Mouse (Mus musculus) left cerebral cortex, postnatal 10 days (tissue): ENCODE measurements at regions not wholly inside any gene's neighbourhood (a gene's known extent, or its start where the extent isn't known, plus 50 kb on each side); places are given as distances from the start of the nearest gene placed in this dataset.
"Not testable (repeated sequence)": the region's sequence is repeated elsewhere in the genome, so short reads cannot be mapped to it uniquely, and the experiment has no call there.

Source experiments
- DNase-seq, 2 experiments: peaks; one replicate each; pipeline ENCODE4 v3.0.0; 2021 to 2022; ENCODE audit warnings: low spot score in 2 of 2, mixed read lengths in 1 of 2; ENCODE audit errors: extremely low spot score in 1 of 2
- intact Hi-C: fragments of 180-260 bp; cut with DNase I; formaldehyde crosslinking; loops from one replicate; pipeline ENCODE4 v1.15.1; 2025

GRCm38 (mm10) chr2:166316409-166316916 lies 161.0 kb upstream of the Sulf2 start:
- DNase-seq: no peak

DNA sequence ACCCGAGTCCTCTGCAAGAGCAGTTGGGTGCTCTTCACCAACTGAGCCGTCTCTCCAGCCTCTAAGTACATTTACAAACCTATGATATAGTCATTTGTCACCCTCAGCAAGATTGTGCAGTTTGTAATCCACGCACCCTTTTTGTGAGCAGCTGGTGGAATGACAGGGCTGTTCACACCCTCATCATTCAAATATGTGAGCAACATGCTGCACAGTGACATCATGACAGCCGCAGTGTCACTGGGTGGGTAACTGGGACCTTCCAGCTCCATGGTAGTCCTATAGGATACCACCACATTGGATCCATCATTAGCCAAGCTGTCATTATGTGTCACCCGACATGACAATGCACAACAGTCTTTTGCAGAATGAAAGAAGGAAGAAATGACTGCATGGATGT lies 155.0 kb upstream of the Sulf2 start:
- intact Hi-C loops: no loop called here
- no peak for DNase-seq

More at GRCm38 (mm10) chr2:166316409-166316916, 161.0 kb upstream of the Sulf2 start:
- intact Hi-C loops: no loop called here

- intact Hi-C loops: no loop called here
- no peak for DNase-seq
Measured at GRCm38 (mm10) chr2:166309882-166310281, 154.4 kb upstream of the Sulf2 start.

GRCm38 (mm10) chr2:166307551-166307950 lies 152.1 kb upstream of the Sulf2 start:
- no peak for DNase-seq

GRCm38 (mm10) chr2:166305044-166306002 lies 149.9 kb upstream of the Sulf2 start:
- intact Hi-C loops: no loop called here
- no peak for DNase-seq

More at GRCm38 (mm10) chr2:166307551-166307950, 152.1 kb upstream of the Sulf2 start:
- intact Hi-C loops: no loop called here

GRCm38 (mm10) chr2:166303854-166304253 lies 148.4 kb upstream of the Sulf2 start:
- no peak for DNase-seq
- intact Hi-C loops: no loop called here

GRCm38 (mm10) chr2:166301161-166301560 lies 145.7 kb upstream of the Sulf2 start:
- intact Hi-C loops: no loop called here
- DNase-seq: peak in 1 of 2 experiments; percentile 65

DNA sequence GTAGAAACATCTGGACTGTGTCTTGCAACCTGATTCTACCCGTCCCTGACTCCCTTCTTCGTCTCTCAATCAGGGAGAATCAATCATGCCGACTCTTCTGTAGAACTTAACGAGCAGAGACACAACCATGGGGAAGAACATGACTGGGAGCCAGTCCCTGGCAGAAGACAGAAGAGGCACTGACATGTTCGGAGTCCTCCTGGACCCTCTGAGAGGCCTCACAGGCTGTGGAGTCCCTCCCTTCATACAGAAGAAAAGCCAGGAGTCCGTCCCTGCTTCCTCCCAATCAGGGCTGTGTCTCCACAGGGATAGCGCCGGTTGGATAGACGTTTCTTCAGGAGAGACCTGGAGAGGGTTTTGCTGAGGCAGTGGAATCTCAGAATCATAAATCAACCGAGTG lies 139.2 kb upstream of the Sulf2 start:
- no peak for DNase-seq
- intact Hi-C loops: no loop called here

GRCm38 (mm10) chr2:166292987-166293386 lies 137.5 kb upstream of the Sulf2 start:
- intact Hi-C loops: no loop called here
- DNase-seq: no peak

GRCm38 (mm10) chr2:166291266-166291665 lies 135.8 kb upstream of the Sulf2 start:
- DNase-seq: no peak
- intact Hi-C loops: no loop called here

DNA sequence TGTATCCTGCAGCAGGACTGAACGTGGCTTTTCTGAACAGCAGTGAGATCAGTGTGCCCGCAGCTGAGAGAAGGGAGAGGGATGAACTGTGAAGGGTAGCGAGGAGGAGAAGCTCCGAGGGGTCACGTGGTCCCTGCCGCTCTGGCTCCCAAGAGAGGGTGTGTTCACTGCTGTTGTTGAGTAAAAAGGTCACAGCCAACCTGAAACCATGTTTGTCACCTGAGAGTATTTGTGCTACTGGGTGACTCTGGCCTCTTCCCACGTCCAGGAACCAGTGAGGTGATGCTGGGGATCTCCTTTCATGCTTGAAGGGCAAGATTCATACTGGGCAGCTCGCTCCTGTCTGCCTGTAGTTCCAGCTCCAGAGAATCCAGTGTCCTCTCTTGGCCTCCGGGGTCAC lies 135.4 kb upstream of the Sulf2 start:
- no peak for DNase-seq
- intact Hi-C loops: no loop called here

DNA sequence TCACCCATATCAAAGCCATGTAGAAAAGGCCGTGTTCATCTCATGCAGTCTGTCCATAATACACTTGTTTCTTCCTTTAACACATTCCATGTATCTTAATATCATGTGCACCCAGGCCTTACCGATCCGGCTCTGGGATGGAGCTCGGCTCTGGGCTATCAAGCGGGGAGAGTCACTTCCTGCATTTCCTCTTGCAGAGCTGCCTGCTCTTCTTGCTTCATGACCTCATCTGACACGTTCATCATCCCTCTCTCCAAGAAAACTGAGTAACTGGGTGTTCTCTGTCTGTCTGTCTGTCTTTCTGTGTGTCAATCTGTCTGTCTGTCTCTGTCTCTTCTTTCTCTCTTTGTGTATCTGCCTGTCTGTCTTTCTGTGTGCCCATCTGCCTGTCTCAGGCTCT lies 133.7 kb upstream of the Sulf2 start:
- intact Hi-C loops: no loop called here
- no peak for DNase-seq

DNA sequence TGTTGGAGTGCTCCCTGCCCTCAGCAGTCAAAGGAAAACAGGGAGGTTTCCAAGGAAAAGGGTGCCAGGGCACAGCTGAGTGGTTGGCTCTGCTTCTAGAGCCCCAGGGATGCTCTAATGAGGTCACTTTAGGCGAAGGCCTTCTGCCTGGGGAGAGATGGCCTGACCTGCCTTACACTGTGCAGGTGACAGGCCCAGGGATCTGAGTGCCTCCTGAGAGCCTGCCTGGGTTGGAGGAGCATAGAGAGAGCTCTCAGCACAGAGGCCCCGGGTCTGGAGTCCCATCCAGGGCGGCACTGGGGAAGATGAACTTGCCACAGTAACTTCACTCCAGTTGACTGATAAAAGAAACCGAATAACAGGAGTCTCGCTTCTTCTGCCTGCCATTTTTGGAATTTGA lies 125.7 kb upstream of the Sulf2 start:
- intact Hi-C loops: not testable (repeated sequence)

GRCm38 (mm10) chr2:166280651-166281127 lies 125.2 kb upstream of the Sulf2 start:
- intact Hi-C loops: no loop called here
- DNase-seq: no peak

More for the DNA sequence above, 125.7 kb upstream of the Sulf2 start:
- DNase-seq: not testable (repeated sequence)

DNA sequence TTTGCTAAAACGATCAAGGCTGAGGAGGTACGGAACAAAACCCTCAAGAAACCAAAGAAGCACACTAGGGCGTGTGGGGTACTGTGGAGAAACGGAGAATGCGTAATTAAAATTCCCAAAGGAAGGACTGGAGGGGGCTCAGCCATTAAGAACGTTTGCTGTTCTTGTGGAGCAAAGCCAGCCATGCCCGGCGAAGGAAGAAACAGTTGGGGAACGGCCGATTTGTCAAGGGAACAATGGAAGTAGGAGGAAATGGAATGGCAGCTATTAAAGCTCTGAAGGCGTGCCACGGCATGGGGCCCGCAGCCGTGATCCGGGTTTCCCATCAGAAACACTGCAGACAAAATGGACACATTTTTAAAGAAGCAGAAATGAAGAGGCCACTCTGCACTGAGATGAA lies 124.2 kb upstream of the Sulf2 start:
- intact Hi-C loops: no loop called here
- DNase-seq: no peak

DNA sequence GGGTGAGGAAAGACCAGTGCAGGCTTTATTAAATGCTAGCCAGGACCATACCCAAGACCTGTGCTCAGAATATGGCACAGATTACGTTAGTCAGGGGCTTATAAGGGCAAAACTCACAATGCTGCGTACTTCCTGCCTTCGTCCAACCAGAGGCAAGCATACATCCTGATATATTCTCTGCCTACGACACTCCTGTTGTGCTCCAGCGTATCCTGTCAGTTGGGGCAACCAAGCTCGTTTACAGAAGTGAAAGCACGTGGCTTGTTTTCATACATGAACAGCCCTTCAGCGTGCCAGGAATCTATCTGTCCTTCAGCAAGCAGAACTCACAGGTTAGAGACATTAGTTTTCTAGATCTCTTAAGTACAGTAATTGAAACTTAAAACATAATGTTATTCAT lies 119.9 kb upstream of the Sulf2 start:
- intact Hi-C loops: no loop called here

GRCm38 (mm10) chr2:166274016-166274346 lies 118.5 kb upstream of the Sulf2 start:
- no peak for DNase-seq
- intact Hi-C loops: no loop called here

More for the DNA sequence above, 119.9 kb upstream of the Sulf2 start:
- no peak for DNase-seq

- peak in 1 of 2 experiments; percentile 61 for DNase-seq
- intact Hi-C loops: no loop called here
Measured at GRCm38 (mm10) chr2:166273312-166274015, 118.0 kb upstream of the Sulf2 start.

DNA sequence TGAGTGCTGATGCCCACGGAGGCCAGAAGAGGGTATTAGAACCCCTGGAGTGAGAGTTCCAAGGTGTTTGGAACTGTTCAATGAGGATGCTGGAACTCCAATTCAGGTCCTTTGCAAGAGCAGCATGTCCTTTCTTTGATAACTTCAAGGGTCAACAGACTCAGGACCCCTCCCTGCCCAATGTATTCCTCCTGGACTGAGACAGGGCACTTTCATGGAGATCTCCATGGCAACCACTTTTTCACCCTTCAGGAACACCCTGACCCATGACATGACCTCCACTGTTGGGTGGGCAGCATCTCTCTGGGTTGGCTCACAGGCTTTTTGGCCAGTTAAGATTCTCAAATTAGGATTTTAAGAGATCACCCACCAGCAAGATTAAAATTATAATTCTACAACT lies 117.4 kb upstream of the Sulf2 start:
- intact Hi-C loops: no loop called here
- no peak for DNase-seq

GRCm38 (mm10) chr2:166272190-166272543 lies 116.7 kb upstream of the Sulf2 start:
- intact Hi-C loops: no loop called here
- no peak for DNase-seq
